Mouse (Mus musculus) thymus, adult 2 months (tissue): ENCODE results near the gene Syngr4. TPM values are rescaled to one million over a fixed set of nuclear protein-coding genes. Genes with fewer than 3 reads are reported as not detected.
A peak's percentile ranks its signal among the peaks of the same experiment; 100 is the strongest.
"Not testable (repeated sequence)": the region's sequence is repeated elsewhere in the genome, so short reads cannot be mapped to it uniquely, and the experiment has no call there.

Experiments
- DNase-seq: peaks from one replicate; pipeline ENCODE4 v3.0.0; 2021
- H3K27ac ChIP-seq: fragments of 200-500 bp; 2 replicates; pipeline ENCODE4 v1.5.1; 2012; ENCODE audit warnings: low read length, control low read depth; ENCODE audit not compliant: control insufficient read depth, insufficient read depth
- H3K27me3 ChIP-seq: fragments of 200-500 bp; 2 replicates; pipeline ENCODE4 v1.6.1; 2012; ENCODE audit warnings: mild to moderate bottlenecking, low read length, moderate library complexity, mixed read lengths; ENCODE audit not compliant: control insufficient read depth, insufficient read depth
- H3K36me3 ChIP-seq: fragments of 200-500 bp; 2 replicates; pipeline ENCODE4 v1.6.1; 2012; ENCODE audit warnings: mild to moderate bottlenecking, low read length, moderate library complexity; ENCODE audit not compliant: control insufficient read depth, insufficient read depth
- H3K4me1 ChIP-seq: fragments of 200-500 bp; replicated peaks from 2 replicates; pipeline ENCODE4 v1.6.1; 2012; ENCODE audit warnings: low read length; ENCODE audit not compliant: control insufficient read depth, insufficient read depth
- H3K4me3 ChIP-seq: fragments of 200-500 bp; 2 replicates; pipeline ENCODE4 v1.5.1; 2012; ENCODE audit warnings: mild to moderate bottlenecking, low read length, control low read depth, moderate library complexity; ENCODE audit not compliant: control insufficient read depth, insufficient read depth
- CTCF ChIP-seq: fragments of 200-500 bp; IDR thresholded peaks from 2 replicates; pipeline ENCODE4 v1.5.1; 2012; ENCODE audit warnings: mild to moderate bottlenecking, control low read depth, low read length, moderate library complexity, borderline replicate concordance; ENCODE audit not compliant: control insufficient read depth, poor library complexity, insufficient read depth; ENCODE audit errors: extremely low read depth
- POLR2A ChIP-seq: fragments of 200-500 bp; IDR thresholded peaks from 2 replicates; pipeline ENCODE4 v1.6.1; 2012; ENCODE audit warnings: mild to moderate bottlenecking, low read length, control low read depth, moderate library complexity; ENCODE audit not compliant: control insufficient read depth, poor library complexity, insufficient read depth; ENCODE audit errors: extremely low read depth
- WGBS: fragments of 180-500 bp; shearing (Covaris S2); methylation state at CpG from one replicate; pipeline ENCODE4 v1.1.7; 2018; 5-methylcytosine and 5-hydroxymethylcytosine counted together
- polyA plus RNA-seq: library from polyadenylated mRNA; depleted of rRNA; stranded (reverse); fragments of >200 nt; gene quantifications from 2 replicates; pipeline ENCODE4 v1.2.3, GENCODE M21; 2012

Syngr4 gene
- polyA plus RNA-seq, 1 experiment: 2.9 TPM

- WGBS: 84% methylated on average over 12 of the region's 12 CpGs
- Histone ChIP-seq H3K36me3 (no peaks in the 10 kb centered on the region), H3K4me3 (no peak overlapping the region), H3K27ac (no peak overlapping the region), H3K27me3 (no peaks in the 10 kb centered on the region), H3K4me1 (peaks cover 2% of the 10 kb centered on the region)
- TF ChIP-seq POLR2A (no peak), CTCF (no peak)
- DNase-seq: no peak
Measured at GRCm38 (mm10) chr7:45902481-45903002, 6.0 kb upstream of the Syngr4 start.

DNA sequence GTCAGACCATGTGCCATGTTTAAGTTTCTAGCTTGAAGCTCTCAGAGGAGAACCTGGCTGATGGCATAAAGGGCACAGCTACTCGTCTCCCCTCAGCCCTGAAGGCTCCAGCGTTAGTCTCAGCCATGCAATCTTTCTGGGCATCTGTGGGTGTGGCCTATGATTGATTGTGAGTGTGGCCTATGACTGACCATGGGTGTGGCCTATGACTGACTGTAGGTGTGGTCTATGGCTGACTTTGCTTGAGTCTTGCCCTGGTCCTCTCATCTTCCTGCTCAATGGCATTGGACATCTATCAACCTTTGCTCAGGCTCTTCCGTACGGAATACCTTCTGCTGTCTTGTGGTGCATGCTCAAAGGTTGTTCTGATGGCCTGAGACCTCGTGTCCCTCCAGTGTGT lies 5.0 kb upstream of the Syngr4 start:
- Histone ChIP-seq H3K4me3 (no peak overlapping the region), H3K4me1 (peaks cover 7% of the 10 kb centered on the region), H3K36me3 (no peaks in the 10 kb centered on the region), H3K27me3 (no peaks in the 10 kb centered on the region), H3K27ac (no peak overlapping the region)
- WGBS: 82% methylated on average over 5 of the region's 5 CpGs
- DNase-seq: no peak
- TF ChIP-seq POLR2A: no peak

GRCm38 (mm10) chr7:45898125-45898524 lies 1.6 kb upstream of the Syngr4 start:
- not testable (repeated sequence) for H3K4me3 ChIP-seq, H3K27ac ChIP-seq, H3K27me3 ChIP-seq, H3K36me3 ChIP-seq
- peaks cover 17% of the 10 kb centered on the region for H3K4me1 ChIP-seq
- WGBS: 45% methylated on average over 4 of the region's 4 CpGs
- peak; percentile 43 for DNase-seq

DNA sequence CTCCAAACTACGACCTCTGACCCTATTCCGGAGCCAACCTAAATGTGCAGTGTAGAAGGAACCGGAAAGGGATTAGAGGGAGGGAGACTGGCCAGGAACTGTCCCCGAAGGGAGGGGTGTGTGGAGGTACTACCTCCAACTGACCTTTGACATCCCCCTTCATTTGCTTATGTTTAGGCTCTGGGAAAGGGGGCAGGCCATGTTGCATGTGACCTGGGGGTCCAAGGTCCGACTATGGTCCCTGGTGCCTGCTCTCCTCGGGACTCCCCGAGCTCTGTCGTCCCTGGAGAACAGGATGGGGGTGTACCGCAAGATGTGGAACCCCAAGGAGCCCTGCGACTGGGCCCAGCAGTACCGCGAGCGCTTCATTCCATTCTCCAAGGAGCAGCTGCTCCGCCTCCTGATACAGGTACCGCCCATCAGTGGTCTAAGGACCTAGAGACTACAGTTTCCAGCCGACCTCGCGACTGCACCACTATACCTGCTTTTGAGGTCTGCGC lies 794 bp upstream of the Syngr4 start:
- H3K4me3 ChIP-seq: peak overlapping the region; percentile 57
- WGBS: 3% methylated on average over 19 of the region's 19 CpGs
- H3K27me3 ChIP-seq: no peaks in the 10 kb centered on the region
- H3K4me1 ChIP-seq: peaks cover 17% of the 10 kb centered on the region
- TF ChIP-seq CTCF (no peak), POLR2A (peak; percentile 7; the same call in 1 of the 2 replicates)
- DNase-seq: no peak
- peak overlapping the region; percentile 65 for H3K27ac ChIP-seq
- no peaks in the 10 kb centered on the region for H3K36me3 ChIP-seq

DNA sequence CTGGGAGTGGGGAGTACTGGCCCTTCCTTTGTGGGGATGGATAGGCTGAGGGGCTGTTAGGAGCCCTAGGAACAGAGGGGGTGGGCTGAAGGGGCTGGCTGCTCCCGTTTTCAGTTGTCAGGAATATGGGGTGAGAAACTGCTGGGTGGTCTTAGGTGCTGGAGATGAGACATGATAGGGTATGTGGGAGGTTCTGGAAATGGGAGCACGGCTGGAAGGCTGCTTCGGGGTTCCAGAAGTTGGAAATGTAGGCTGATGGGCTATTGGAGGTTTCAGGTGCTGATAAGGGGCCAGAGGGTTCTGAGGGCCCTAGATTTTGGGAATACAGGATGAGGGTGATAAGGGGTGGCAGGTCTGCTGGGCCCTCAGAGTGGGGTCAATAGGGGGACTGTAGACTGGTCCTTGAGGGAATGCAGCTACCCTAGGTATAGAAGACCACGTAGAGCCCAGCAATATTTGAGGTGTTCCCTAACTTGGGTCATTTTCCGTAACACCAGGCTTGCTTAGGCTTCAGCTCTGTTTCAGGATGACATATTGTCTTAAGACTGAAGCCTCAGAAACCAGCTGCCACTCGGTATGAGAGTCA lies 490 bp downstream of the Syngr4 start:
- DNase-seq: no peak
- H3K27ac ChIP-seq: no peak overlapping the region

DNA sequence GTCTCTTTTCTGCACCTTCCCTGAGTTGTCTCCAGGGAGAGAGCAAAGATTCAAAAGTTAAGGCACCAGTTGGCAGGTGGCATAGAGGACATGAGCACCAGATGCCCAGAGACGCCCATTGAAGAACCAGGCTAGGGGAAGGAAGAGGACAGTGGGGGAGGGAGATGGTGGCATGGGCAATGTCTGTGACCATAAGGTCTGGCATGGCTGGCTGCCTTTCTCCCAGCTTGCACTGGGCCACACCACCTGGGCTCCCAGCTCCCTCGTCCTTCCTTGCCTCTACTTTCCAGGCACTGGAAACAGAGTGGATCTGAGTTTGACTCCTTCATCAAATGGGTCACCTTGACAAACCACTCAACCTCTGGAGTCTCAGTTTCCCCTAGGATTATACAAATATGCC lies 3.9 kb downstream of the Syngr4 start:
- Histone ChIP-seq H3K27ac (no peak overlapping the region), H3K4me3 (no peak overlapping the region), H3K36me3 (no peaks in the 10 kb centered on the region), H3K4me1 (peaks cover 16% of the 10 kb centered on the region), H3K27me3 (no peaks in the 10 kb centered on the region)
- no peak for DNase-seq
- TF ChIP-seq POLR2A (no peak), CTCF (no peak)
- WGBS: 91% methylated on average over 2 of the region's 2 CpGs

More for the DNA sequence above, 490 bp downstream of the Syngr4 start:
- WGBS: 75% methylated on average over 6 of the region's 6 CpGs
- Histone ChIP-seq H3K4me3 (0 out of 2 replicates have a peak overlapping the region, but pooled peaks have one; percentile 57), H3K36me3 (no peaks in the 10 kb centered on the region), H3K4me1 (peaks cover 17% of the 10 kb centered on the region), H3K27me3 (no peaks in the 10 kb centered on the region)
- no peak for TF ChIP-seq POLR2A

GRCm38 (mm10) chr7:45887246-45887645 lies 9.3 kb downstream of the Syngr4 start:
- Histone ChIP-seq H3K36me3 (peaks cover 25% of the 10 kb centered on the region), H3K4me1 (0 out of 2 replicates have a peak, but pooled peaks cover 2% of the 10 kb centered on the region), H3K4me3 (no peak overlapping the region), H3K27ac (no peak overlapping the region), H3K27me3 (no peaks in the 10 kb centered on the region)
- WGBS: 10% methylated on average over 3 of the region's 3 CpGs
- no peak for TF ChIP-seq POLR2A
- no peak for TF ChIP-seq CTCF
- no peak for DNase-seq
